Mouse (Mus musculus) embryonic facial prominence, embryonic 14.5 days (tissue): ENCODE results near the gene Gm48551. TPM values are rescaled to one million over a fixed set of nuclear protein-coding genes. Genes with fewer than 3 reads are reported as not detected.

Experiments
- ATAC-seq: fragments of 200-750 bp; cut with Nextera tagmentation; 2 replicates; pipeline ENCODE4 v1.8.0; 2017; ENCODE audit warnings: low read depth, moderate number of reproducible peaks, moderate TSS enrichment
- DNase-seq: peaks from one replicate; pipeline ENCODE4 v3.0.0-alpha.2; 2015; ENCODE audit warnings: low spot score
- H3K27ac ChIP-seq: fragments of 300-500 bp; sonication (generic); replicated peaks from 2 replicates; pipeline ENCODE4 v1.5.1; 2014; ENCODE audit warnings: low read depth, mild to moderate bottlenecking, low read length, moderate library complexity
- H3K27me3 ChIP-seq: fragments of 300-500 bp; sonication (generic); replicated peaks from 2 replicates; pipeline ENCODE4 v1.6.1; 2014; ENCODE audit warnings: low read length; ENCODE audit not compliant: control insufficient read depth, insufficient read depth
- H3K36me3 ChIP-seq: fragments of 300-500 bp; sonication (generic); 2 replicates; pipeline ENCODE4 v1.6.1; 2014; ENCODE audit warnings: low read length, mixed read lengths; ENCODE audit not compliant: control insufficient read depth, insufficient read depth
- H3K4me1 ChIP-seq: fragments of 300-500 bp; sonication (generic); 2 replicates; pipeline ENCODE4 v1.6.1; 2014; ENCODE audit warnings: antibody characterized with exemption, low read length; ENCODE audit not compliant: control insufficient read depth, insufficient read depth
- H3K4me2 ChIP-seq: fragments of 300-500 bp; sonication (generic); 2 replicates; pipeline ENCODE4 v1.6.1; 2014; ENCODE audit warnings: low read depth, mild to moderate bottlenecking, low read length, moderate library complexity, mixed read lengths
- H3K4me3 ChIP-seq: fragments of 300-500 bp; sonication (generic); 2 replicates; pipeline ENCODE4 v1.5.1; 2014; ENCODE audit warnings: low read depth, mild to moderate bottlenecking, low read length
- H3K9ac ChIP-seq: fragments of 300-500 bp; sonication (generic); 2 replicates; pipeline ENCODE4 v1.6.1; 2014; ENCODE audit warnings: low read depth, mild to moderate bottlenecking, low read length, moderate library complexity, mixed read lengths
- H3K9me3 ChIP-seq: fragments of 300-500 bp; sonication (generic); 2 replicates; pipeline ENCODE4 v1.6.1; 2016; ENCODE audit warnings: low read length; ENCODE audit not compliant: control insufficient read depth
- WGBS: fragments of 180-500 bp; shearing (Covaris S2); extraction: QIAGEN DNeasy Blood & Tissue Kit; methylation state at CpG from one replicate; pipeline ENCODE4 v1.1.7; 2014; 5-methylcytosine and 5-hydroxymethylcytosine counted together
- polyA plus RNA-seq: library from polyadenylated mRNA; unstranded; fragments of >200 nt; fragmentation: Nextera tagmentation; extraction: Ambion mirVana; gene quantifications from 2 replicates; pipeline ENCODE4 v1.2.1, GENCODE M21; 2014

The Gm48551 gene
- polyA plus RNA-seq, 1 experiment from 2014 or later, result 2.6 TPM

DNA sequence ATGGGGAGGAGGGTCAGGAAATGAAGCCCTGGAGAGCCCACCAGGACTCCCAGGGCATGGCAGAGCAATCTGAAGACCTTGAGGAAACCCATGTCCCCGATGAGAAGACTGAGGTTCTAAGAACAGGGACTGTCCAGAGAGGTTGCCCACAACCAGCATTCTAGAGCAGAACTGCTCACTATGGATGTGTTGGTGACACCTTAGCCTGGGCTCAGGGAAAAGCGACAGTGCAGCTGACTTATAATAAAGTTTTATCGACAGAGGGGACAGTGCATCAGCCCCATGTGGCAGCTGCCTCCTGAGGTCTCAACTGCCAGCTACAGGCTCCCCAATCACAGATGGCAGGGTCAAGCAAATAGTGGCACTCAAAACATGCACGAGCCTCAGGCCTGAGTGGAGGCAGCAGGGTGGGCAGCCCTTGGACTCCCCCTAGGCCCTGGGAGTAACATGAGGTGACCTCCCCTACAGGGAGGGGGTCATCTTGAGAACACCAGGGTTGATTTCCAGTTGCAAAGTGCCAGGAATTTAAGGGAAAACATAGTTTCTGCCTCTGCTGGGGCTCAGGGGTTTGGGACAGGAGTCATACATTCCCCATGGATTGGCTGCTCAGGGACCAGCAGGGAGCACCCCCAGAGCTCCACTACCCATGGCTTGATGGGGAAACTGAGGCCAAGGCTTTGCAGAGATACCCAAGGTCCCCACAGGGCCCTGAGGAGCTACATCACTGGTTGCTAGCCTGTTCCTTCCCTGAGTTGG is 37.0 kb downstream of the Gm48551 start:
- Histone ChIP-seq H3K27me3 (no peaks in the 10 kb centered on the region; the same call in none of the 2 replicates), H3K36me3 (peaks cover 33% of the 10 kb centered on the region)
- 73% methylated on average over 4 of the region's 4 CpGs for WGBS

DNA sequence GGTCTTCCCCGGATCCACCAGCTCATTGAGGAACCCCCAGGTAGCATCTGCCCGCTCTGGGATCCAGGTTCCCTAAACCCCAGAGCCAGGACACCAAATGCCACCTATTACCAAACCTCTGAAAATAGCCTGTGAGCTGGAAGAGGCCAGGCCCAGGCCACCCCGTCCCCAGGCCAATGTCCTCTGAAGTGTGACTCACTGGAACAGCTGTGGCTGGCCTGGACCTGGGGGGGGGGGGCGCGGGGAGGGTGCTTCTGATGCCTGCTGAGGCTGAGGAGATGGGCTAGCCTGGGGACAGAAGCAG is 37.5 kb downstream of the Gm48551 start:
- Histone ChIP-seq H3K9ac (no peak overlapping the region), H3K27ac (no peak overlapping the region), H3K9me3 (no peaks in the 10 kb centered on the region), H3K4me2 (no peak overlapping the region), H3K27me3 (no peaks in the 10 kb centered on the region; the same call in none of the 2 replicates), H3K4me3 (no peak overlapping the region), H3K36me3 (peaks cover 33% of the 10 kb centered on the region), H3K4me1 (peaks cover 30% of the 10 kb centered on the region)
- ATAC-seq (no peak), DNase-seq (no peak)
- 77% methylated on average over 3 of the region's 5 CpGs for WGBS

More for the DNA sequence above, 37.0 kb downstream of the Gm48551 start:
- no peak for ATAC-seq
- H3K9me3 ChIP-seq, result no peaks in the 10 kb centered on the region
- no peak overlapping the region for H3K4me2 ChIP-seq
- no peak overlapping the region for H3K9ac ChIP-seq
- H3K4me1 ChIP-seq, result peaks cover 35% of the 10 kb centered on the region
- no peak overlapping the region for H3K27ac ChIP-seq
- H3K4me3 ChIP-seq, result no peak overlapping the region
- no peak for DNase-seq

DNA sequence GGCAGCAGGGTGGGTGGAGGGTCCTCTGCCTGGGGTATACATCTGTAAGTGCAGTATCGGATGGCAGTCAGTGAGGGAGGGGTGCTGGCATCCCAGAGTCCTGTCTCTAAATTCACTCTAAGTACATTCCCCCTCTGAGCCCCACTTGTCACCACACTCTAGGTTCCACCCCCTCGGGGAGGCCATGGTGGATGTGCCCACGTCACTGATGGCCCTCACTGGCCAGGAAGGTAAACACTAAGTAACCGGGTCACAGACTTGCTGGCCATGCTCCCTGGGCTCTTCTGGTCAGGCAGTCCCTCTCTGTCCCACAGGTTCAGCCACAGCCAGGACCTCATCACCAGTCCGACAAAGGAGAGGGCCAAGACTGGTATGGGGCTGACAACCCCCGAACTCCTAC is 37.9 kb downstream of the Gm48551 start:
- H3K4me1 ChIP-seq, result peaks cover 26% of the 10 kb centered on the region
- H3K4me2 ChIP-seq, result no peak overlapping the region
- WGBS, result 73% methylated on average over 6 of the region's 6 CpGs
- H3K27me3 ChIP-seq, result no peaks in the 10 kb centered on the region; the same call in none of the 2 replicates
- peaks cover 33% of the 10 kb centered on the region for H3K36me3 ChIP-seq
- ATAC-seq (no peak), DNase-seq (no peak)
- H3K9ac ChIP-seq, result no peak overlapping the region
- H3K4me3 ChIP-seq, result no peak overlapping the region
- H3K27ac ChIP-seq, result no peak overlapping the region
- no peaks in the 10 kb centered on the region for H3K9me3 ChIP-seq

DNA sequence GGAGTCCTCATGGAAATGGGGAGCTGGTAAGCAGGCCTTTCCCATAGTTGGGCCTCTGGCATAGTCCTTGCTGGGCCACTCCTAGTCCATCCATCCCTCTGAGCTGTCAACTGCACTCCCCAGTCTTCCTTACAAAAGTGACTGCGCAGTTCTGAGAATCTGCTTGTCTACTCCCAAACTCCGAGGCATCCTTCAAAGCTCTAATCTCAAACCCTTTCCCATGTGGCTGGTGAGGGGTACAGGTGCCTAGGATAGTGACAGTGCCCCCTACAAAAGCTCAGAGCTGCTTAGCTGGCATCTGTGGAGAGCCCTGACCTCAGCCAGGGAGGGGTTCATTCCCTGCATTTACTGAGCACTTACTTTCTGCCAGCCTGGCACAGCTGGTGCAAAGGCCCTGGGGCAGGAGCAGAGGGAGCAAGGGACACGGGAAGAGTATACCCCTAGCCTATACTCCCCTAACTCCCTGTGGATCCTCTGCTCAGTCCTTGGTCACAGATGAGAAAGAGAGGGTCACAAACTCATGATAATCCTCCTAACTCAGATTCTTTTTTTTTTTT is 38.5 kb downstream of the Gm48551 start:
- Histone ChIP-seq H3K4me3 (no peak overlapping the region), H3K27me3 (peaks cover under 1% of the 10 kb centered on the region), H3K9ac (no peak overlapping the region), H3K9me3 (no peaks in the 10 kb centered on the region), H3K36me3 (peaks cover 30% of the 10 kb centered on the region), H3K4me2 (no peak overlapping the region), H3K27ac (no peak overlapping the region), H3K4me1 (peaks cover 24% of the 10 kb centered on the region)
- 85% methylated on average over 3 of the region's 3 CpGs for WGBS
- no peak for ATAC-seq
- no peak for DNase-seq

DNA sequence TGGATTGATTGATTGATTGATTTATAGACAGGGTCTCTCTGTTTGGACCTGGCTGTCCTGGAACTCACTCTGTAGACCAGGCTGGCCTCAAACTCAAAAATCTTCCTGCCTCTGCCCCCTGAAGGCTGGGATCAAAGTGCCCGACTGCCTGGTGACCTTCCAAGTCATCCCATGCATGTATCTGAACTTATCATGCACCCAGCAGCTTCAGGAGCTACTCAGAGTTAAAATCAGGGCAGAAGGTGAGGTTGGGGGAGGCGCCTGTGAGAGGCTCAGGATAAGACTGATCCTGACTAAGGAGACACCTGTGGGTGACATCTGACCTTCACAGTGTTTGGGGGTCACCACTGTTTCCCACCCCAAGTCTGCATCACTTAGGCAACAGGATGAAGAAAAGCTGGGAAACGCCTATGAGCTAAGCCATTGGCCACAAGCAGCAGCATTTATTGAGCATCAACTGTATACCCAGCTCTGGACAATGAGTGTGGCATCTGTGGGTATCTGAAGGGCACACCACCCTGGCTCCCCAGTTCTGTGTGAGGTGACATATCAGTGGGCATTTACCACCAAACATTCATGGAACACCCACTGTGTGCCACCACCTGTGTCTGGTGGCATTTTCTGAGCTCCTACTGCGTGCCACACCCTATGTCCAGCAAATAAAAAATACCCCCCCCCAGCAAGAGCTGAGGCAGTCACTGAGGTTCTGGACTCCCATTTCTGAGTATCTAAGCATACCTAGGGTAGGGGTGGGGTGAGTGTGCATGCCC is 39.4 kb downstream of the Gm48551 start:
- peaks cover 24% of the 10 kb centered on the region for H3K4me1 ChIP-seq
- no peak for ATAC-seq
- no peaks in the 10 kb centered on the region for H3K9me3 ChIP-seq
- peak overlapping the region; percentile 71 for H3K4me2 ChIP-seq
- 63% methylated on average over 4 of the region's 4 CpGs for WGBS
- no peak for DNase-seq
- peaks cover 22% of the 10 kb centered on the region for H3K36me3 ChIP-seq
- H3K27me3 ChIP-seq, result peaks cover 6% of the 10 kb centered on the region
- peak overlapping the region; percentile 73 for H3K4me3 ChIP-seq
- no peak overlapping the region for H3K27ac ChIP-seq
- H3K9ac ChIP-seq, result peak overlapping the region; percentile 85; the same call in 1 of the 2 replicates

DNA sequence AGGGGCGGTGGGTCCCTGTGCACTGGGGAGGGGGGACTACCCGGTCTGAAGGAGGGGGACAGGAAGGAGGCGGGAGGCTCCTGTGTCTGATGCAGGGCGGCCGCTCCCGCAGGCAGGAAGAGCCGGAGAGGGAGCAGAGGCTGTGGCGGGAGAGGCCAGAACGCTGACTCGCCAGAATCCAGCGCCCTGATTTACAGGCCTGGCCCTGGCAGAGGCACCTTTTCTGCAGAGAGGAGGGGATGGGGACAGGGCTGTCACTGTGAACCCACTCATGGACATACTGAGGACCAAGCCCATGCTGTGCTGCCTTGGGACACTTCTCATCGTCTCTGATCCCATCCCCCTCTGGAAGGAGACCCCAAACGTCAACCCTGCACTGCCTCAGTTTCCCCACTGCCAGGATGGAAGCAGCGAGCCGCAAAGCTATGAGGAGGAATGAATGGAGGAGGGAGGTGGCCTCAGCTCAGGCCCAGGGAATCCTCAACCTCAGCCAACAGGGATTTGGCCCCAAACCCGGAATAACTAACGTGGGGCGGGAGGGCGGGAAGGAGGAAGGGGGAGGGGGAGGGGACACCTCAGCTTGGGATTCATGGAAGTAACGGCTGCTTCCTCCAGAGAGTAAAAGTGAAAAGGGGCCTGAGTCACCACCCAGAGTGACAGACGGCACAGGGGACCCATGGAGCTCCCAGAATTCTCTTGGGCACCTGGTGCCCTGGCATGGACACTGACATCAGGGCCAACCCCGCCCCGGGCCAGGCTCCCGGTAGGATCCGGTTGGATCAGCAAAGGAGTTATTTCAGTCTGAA is 40.2 kb downstream of the Gm48551 start:
- Histone ChIP-seq H3K4me1 (peaks cover 27% of the 10 kb centered on the region), H3K4me2 (peak overlapping the region; percentile 71), H3K36me3 (peaks cover 15% of the 10 kb centered on the region), H3K9me3 (no peaks in the 10 kb centered on the region), H3K27me3 (peaks cover 6% of the 10 kb centered on the region), H3K27ac (peak overlapping the region; percentile 34; the same call in 1 of the 2 replicates), H3K4me3 (peak overlapping the region; percentile 73), H3K9ac (peak overlapping the region; percentile 85)
- ATAC-seq, result no peak; the same call in 1 of the 2 replicates
- WGBS, result 5% methylated on average over 20 of the region's 25 CpGs
- no peak for DNase-seq

DNA sequence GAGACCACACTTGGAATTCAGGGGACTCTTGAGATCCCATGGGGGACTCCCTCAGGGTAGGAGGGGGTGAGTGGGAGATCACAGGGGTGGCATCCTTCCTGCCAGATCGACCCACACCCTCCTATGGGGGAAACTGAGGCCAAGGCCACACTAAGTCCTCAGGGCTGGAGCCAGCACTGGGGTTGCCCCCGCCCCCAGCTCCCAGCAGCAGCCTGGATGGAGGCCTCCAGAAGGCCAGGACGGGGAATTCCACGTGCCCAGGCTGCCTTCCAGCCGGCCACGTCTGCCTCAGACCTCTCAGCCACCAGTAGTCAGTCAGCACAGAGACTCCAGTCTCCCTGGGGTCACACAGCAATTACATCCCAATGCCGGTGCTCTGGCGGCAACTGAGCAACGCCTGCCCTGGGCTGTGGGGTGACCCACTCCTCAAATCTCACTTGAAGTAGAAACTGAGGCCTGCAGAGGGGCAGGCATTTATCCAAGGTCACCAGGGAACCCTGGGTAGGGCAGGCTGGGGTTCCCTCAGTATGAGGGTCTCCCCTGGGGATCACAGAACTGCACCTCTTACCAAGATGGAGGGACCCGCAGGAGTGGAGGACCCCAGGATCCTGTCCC is 41.1 kb downstream of the Gm48551 start:
- Histone ChIP-seq H3K4me1 (peaks cover 29% of the 10 kb centered on the region), H3K27me3 (peaks cover 6% of the 10 kb centered on the region), H3K4me3 (peak overlapping the region; percentile 73), H3K27ac (peak overlapping the region; percentile 34; the same call in 1 of the 2 replicates), H3K9me3 (no peaks in the 10 kb centered on the region), H3K9ac (peak overlapping the region; percentile 85), H3K36me3 (peaks cover 6% of the 10 kb centered on the region; the same call in 1 of the 2 replicates), H3K4me2 (peak overlapping the region; percentile 71)
- 27% methylated on average over 10 of the region's 10 CpGs for WGBS
- ATAC-seq, result no peak
- DNase-seq, result no peak
